Mouse (Mus musculus): ENCODE measurements around the gene Celf6. TPM values are rescaled to one million over a fixed set of nuclear protein-coding genes. Genes with fewer than 3 reads are reported as not detected.
A peak's percentile ranks its signal among the peaks of the same experiment; 100 is the strongest.

Celf6 gene
- polyA plus RNA-seq, 1 experiment from 2014 or later, result not detected

DNA sequence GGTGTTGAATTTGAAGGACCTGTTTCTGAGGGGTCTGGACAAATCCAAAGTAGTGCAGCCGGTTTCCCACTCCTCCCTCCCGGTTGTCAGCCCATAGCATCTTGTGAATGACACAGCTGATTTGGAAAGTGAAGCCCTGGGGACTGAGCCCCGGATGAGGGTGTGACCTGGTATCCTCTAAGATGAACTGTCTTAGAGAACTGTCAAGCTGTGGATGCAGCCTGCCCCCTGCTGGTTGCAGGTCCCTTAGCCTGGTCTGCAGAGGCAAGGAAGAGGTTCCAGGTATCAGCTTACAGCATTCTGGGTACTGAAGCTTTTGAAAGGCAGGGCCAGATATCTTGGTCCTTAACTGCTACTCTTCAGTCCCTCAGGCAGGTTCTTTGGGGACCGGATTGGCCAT, 12.1 kb upstream of the Celf6 start:
- Histone ChIP-seq H3K36me3 (ENCODE audit: control insufficient read depth, insufficient read depth, low read length) (peaks cover 2% of the 10 kb centered on the region; the same call in 1 of the 2 replicates), H3K9ac (ENCODE audit: low read length) (no peak overlapping the region), H3K4me3 (ENCODE audit: low read depth, low read length) (no peak overlapping the region), H3K4me2 (ENCODE audit: low read depth, severe bottlenecking) (no peak overlapping the region), H3K9me3 (ENCODE audit: control insufficient read depth, low read length) (no peaks in the 10 kb centered on the region), H3K27ac (replicated peaks; ENCODE audit: low read depth, low read length) (no peak overlapping the region), H3K27me3 (ENCODE audit: control insufficient read depth, insufficient read depth, low read length) (no peaks in the 10 kb centered on the region), H3K4me1 (ENCODE audit: control insufficient read depth, insufficient read depth, low read length) (no peaks in the 10 kb centered on the region)
- DNase-seq (ENCODE audit: low spot score), result peak; percentile 74
- WGBS, result 22% methylated on average over 4 of the region's 4 CpGs
- ATAC-seq (ENCODE audit: insufficient number of reproducible peaks, low FRiP score, low TSS enrichment, low read depth), result no peak

DNA sequence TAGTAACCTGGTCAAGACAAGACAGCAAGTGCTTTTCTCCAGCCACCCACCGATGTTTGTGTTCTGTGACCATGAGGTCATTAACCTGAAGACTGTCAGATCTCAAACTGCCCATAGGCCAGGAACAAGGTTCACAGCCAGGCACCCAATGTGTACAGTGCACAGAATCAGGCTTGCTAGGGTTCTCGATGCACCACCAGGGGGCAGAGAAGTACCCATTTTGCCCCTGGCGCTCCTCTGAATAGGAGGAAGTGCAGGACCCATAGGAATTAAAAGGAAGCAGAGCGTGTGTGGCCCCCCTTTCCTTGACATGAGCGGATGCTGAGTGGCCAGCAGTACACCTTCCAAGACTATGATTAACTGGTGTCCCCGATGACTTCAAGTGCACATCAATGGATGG, 10.6 kb upstream of the Celf6 start:
- Histone ChIP-seq H3K9ac (ENCODE audit: low read length) (no peak overlapping the region), H3K36me3 (ENCODE audit: control insufficient read depth, insufficient read depth, low read length) (peaks cover 2% of the 10 kb centered on the region; the same call in 1 of the 2 replicates), H3K27ac (replicated peaks; ENCODE audit: low read depth, low read length) (no peak overlapping the region), H3K4me2 (ENCODE audit: low read depth, severe bottlenecking) (no peak overlapping the region), H3K4me3 (ENCODE audit: low read depth, low read length) (no peak overlapping the region), H3K27me3 (ENCODE audit: control insufficient read depth, insufficient read depth, low read length) (no peaks in the 10 kb centered on the region), H3K9me3 (ENCODE audit: control insufficient read depth, low read length) (no peaks in the 10 kb centered on the region), H3K4me1 (ENCODE audit: control insufficient read depth, insufficient read depth, low read length) (no peaks in the 10 kb centered on the region)
- WGBS, result 29% methylated on average over 6 of the region's 6 CpGs
- peak; percentile 67 for DNase-seq (ENCODE audit: low spot score)
- ATAC-seq (ENCODE audit: insufficient number of reproducible peaks, low FRiP score, low TSS enrichment, low read depth), result no peak

DNA sequence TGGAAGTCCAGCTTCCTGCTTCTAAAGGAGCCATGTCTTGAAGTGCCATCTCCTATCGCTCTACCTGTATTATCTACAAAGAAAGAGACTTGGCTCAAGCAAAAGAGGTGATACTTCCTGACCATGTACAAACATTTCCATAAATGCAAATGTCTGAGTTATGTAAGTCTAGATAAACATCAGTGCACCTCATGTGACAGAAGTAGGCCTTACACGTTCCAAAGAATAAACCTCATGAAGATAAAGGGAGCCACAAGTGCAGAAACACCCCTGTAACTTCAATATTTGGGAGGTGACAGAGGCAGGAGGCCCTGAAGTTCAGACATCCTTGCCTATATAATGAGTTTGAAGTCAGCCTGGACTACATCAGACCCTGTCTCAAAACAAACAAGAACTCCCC, 5.9 kb upstream of the Celf6 start:
- Histone ChIP-seq H3K36me3 (ENCODE audit: control insufficient read depth, insufficient read depth, low read length) (no peaks in the 10 kb centered on the region), H3K9me3 (ENCODE audit: control insufficient read depth, low read length) (no peaks in the 10 kb centered on the region), H3K4me2 (ENCODE audit: low read depth, severe bottlenecking) (no peak overlapping the region), H3K4me3 (ENCODE audit: low read depth, low read length) (no peak overlapping the region), H3K4me1 (ENCODE audit: control insufficient read depth, insufficient read depth, low read length) (no peaks in the 10 kb centered on the region), H3K27me3 (ENCODE audit: control insufficient read depth, insufficient read depth, low read length) (peaks cover 2% of the 10 kb centered on the region; the same call in 1 of the 2 replicates), H3K27ac (replicated peaks; ENCODE audit: low read depth, low read length) (no peak overlapping the region), H3K9ac (ENCODE audit: low read length) (no peak overlapping the region)
- WGBS, result 77% methylated on average over 2 of the region's 2 CpGs
- no peak for DNase-seq (ENCODE audit: low spot score)
- no peak for ATAC-seq (ENCODE audit: insufficient number of reproducible peaks, low FRiP score, low TSS enrichment, low read depth)

DNA sequence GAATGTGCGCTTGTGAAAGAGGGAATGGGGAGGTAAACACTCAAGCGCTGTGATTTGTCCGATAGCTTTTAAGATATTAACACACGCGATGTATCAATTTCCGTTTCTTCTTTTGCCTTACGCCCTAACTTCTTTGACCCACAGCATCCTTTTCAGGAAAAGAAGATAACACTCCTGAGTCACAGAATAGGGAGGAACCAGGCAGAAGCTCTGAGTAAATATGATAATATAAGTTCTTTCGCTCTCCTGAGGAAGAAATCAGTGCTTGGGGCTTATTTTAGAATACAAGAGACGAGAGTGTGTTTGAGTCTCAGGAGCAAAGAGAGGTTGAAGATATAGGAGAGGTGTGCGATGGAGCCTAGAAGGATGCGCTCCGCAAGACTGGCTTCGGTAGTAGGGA, 316 bp upstream of the Celf6 start:
- Histone ChIP-seq H3K4me1 (ENCODE audit: control insufficient read depth, insufficient read depth, low read length) (peaks cover 3% of the 10 kb centered on the region; the same call in 1 of the 2 replicates), H3K4me2 (ENCODE audit: low read depth, severe bottlenecking) (peak overlapping the region; percentile 67), H3K9me3 (ENCODE audit: control insufficient read depth, low read length) (no peaks in the 10 kb centered on the region), H3K4me3 (ENCODE audit: low read depth, low read length) (peak overlapping the region; percentile 22), H3K27me3 (ENCODE audit: control insufficient read depth, insufficient read depth, low read length) (peaks cover 13% of the 10 kb centered on the region; the same call in 1 of the 2 replicates), H3K27ac (replicated peaks; ENCODE audit: low read depth, low read length) (no peak overlapping the region), H3K9ac (ENCODE audit: low read length) (no peak overlapping the region), H3K36me3 (ENCODE audit: control insufficient read depth, insufficient read depth, low read length) (no peaks in the 10 kb centered on the region)
- DNase-seq (ENCODE audit: low spot score) (no peak), ATAC-seq (ENCODE audit: insufficient number of reproducible peaks, low FRiP score, low TSS enrichment, low read depth) (no peak)
- 16% methylated on average over 13 of the region's 13 CpGs for WGBS

DNA sequence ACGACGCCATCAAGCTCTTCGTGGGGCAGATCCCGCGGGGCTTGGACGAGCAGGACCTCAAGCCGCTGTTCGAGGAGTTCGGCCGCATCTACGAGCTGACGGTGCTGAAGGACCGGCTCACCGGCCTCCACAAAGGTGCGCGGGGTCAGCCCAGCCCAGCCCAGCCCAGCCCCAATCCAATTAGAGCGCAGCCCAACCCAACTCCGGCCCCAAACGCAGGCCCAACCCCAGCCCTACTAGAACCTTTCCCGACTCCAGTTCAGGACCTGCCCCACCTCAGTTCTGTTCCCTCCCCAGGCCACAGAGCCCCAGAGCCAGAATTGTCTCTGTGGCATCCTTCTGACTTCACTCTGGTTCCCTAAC, 769 bp downstream of the Celf6 start:
- no peaks in the 10 kb centered on the region for H3K36me3 ChIP-seq (ENCODE audit: control insufficient read depth, insufficient read depth, low read length)
- H3K4me1 ChIP-seq (ENCODE audit: control insufficient read depth, insufficient read depth, low read length), result peaks cover 3% of the 10 kb centered on the region; the same call in 1 of the 2 replicates
- peak overlapping the region; percentile 67 for H3K4me2 ChIP-seq (ENCODE audit: low read depth, severe bottlenecking)
- H3K9ac ChIP-seq (ENCODE audit: low read length), result no peak overlapping the region
- H3K4me3 ChIP-seq (ENCODE audit: low read depth, low read length), result peak overlapping the region; percentile 22; the same call in 1 of the 2 replicates
- H3K9me3 ChIP-seq (ENCODE audit: control insufficient read depth, low read length), result no peaks in the 10 kb centered on the region
- H3K27me3 ChIP-seq (ENCODE audit: control insufficient read depth, insufficient read depth, low read length), result peaks cover 13% of the 10 kb centered on the region; the same call in 1 of the 2 replicates
- peak; percentile 56 for ATAC-seq (ENCODE audit: insufficient number of reproducible peaks, low FRiP score, low TSS enrichment, low read depth)
- no peak for DNase-seq (ENCODE audit: low spot score)
- WGBS, result under 1% methylated on average over 20 of the region's 20 CpGs
- no peak overlapping the region for H3K27ac ChIP-seq (replicated peaks; ENCODE audit: low read depth, low read length)

DNA sequence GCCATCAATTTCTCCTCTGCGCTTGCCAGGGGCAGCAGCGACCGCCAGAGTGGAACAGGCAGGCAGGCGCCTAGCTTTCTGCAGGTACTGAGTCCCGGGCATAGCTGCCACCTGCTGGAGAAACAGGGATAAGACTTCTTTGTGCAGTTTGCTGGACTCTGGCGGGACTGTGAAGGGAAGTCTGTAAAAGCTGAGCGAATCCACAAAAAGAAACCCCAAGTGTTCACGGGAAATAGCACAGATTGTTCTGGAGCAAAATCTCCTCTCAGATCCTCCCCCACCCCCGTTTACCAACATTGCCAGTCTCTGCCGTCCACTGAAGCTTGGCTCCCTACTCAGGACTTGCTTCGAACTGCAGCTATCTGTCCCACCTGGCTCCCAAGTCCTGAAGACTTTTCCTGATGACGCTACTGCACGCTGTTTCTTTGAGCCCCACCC, 7.2 kb downstream of the Celf6 start:
- Histone ChIP-seq H3K27ac (replicated peaks; ENCODE audit: low read depth, low read length) (no peak overlapping the region), H3K4me2 (ENCODE audit: low read depth, severe bottlenecking) (peak overlapping the region; percentile 41), H3K9me3 (ENCODE audit: control insufficient read depth, low read length) (no peaks in the 10 kb centered on the region), H3K9ac (ENCODE audit: low read length) (peak overlapping the region; percentile 59), H3K4me3 (ENCODE audit: low read depth, low read length) (peak overlapping the region; percentile 24), H3K27me3 (ENCODE audit: control insufficient read depth, insufficient read depth, low read length) (no peaks in the 10 kb centered on the region), H3K36me3 (ENCODE audit: control insufficient read depth, insufficient read depth, low read length) (no peaks in the 10 kb centered on the region), H3K4me1 (ENCODE audit: control insufficient read depth, insufficient read depth, low read length) (no peaks in the 10 kb centered on the region)
- WGBS, result 8% methylated on average over 13 of the region's 13 CpGs
- DNase-seq (ENCODE audit: low spot score), result peak; percentile 86
- ATAC-seq (ENCODE audit: insufficient number of reproducible peaks, low FRiP score, low TSS enrichment, low read depth), result no peak

DNA sequence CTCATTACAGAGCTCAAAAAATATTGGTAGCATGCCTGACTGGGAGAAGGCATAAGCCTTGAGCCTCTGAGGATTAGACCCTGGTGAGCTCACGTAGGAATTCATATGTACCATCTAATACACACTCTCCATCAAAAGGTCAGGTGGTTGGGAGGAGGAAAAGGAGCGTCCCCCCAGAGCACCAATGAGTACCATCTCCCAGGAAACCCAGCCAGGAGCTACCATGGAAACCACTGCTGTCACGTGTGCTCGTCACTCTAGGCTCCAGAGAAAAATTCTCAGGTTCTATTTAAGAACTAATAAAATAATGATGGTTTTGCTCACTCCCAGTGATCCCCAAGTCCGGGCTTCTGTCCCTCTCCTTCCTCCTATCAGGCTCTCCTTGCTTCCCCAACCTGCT, 10.5 kb downstream of the Celf6 start:
- ATAC-seq (ENCODE audit: insufficient number of reproducible peaks, low FRiP score, low TSS enrichment, low read depth) (no peak), DNase-seq (ENCODE audit: low spot score) (no peak)
- 75% methylated on average over 5 of the region's 5 CpGs for WGBS
- Histone ChIP-seq H3K27me3 (ENCODE audit: control insufficient read depth, insufficient read depth, low read length) (no peaks in the 10 kb centered on the region), H3K36me3 (ENCODE audit: control insufficient read depth, insufficient read depth, low read length) (no peaks in the 10 kb centered on the region), H3K27ac (replicated peaks; ENCODE audit: low read depth, low read length) (no peak overlapping the region), H3K4me2 (ENCODE audit: low read depth, severe bottlenecking) (no peak overlapping the region), H3K4me1 (ENCODE audit: control insufficient read depth, insufficient read depth, low read length) (no peaks in the 10 kb centered on the region), H3K9ac (ENCODE audit: low read length) (no peak overlapping the region), H3K4me3 (ENCODE audit: low read depth, low read length) (no peak overlapping the region), H3K9me3 (ENCODE audit: control insufficient read depth, low read length) (no peaks in the 10 kb centered on the region)

DNA sequence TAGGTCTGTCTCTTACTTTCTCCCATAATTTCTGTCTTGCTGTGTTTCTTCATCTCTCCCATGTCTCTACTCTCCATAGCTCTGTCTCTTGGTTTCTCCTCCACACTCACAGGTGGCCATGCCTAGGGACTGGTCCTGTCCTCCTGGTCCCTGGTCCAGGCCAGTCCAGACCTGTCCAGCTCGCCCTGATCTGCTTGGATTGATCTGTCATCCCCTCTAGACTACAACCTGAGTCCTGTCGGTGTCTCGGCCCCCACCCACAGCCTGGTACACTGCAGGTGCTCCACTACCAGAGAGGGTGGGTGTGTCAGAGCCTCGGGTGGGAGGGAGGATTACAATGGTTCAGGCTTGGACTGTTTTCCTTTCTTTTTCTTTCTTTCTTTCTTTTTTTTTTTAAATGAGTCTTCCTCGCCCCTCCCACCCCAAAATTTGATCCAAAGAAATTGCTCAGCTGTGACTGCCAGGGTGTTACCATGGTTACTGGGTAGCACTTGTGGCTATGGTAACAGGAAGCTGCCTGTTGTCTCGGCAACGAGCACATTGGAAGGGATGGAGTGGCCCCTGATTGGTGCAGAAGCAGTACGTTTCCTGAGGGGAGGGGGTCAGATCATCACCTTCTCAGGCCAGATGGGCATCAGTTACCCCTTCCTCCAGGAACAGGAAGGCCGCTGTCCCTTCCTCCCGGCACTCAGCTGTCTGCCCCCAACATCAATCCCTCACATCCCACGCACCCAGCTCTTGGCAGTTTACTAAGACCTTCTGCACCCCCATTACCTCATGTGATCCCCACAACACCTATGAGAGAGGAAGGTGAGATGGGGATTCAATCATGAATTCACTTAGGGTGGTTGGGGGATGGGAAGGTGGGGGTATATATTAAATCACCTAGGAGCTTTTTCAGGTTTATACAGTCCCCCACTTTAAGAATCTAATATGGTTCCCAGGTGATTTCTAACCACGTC, 11.3 kb downstream of the Celf6 start:
- no peak overlapping the region for H3K4me3 ChIP-seq (ENCODE audit: low read depth, low read length)
- no peaks in the 10 kb centered on the region for H3K4me1 ChIP-seq (ENCODE audit: control insufficient read depth, insufficient read depth, low read length)
- peak; percentile 27 for DNase-seq (ENCODE audit: low spot score)
- no peaks in the 10 kb centered on the region for H3K36me3 ChIP-seq (ENCODE audit: control insufficient read depth, insufficient read depth, low read length)
- ATAC-seq (ENCODE audit: insufficient number of reproducible peaks, low FRiP score, low TSS enrichment, low read depth), result no peak
- H3K27ac ChIP-seq (replicated peaks; ENCODE audit: low read depth, low read length), result no peak overlapping the region
- no peaks in the 10 kb centered on the region for H3K9me3 ChIP-seq (ENCODE audit: control insufficient read depth, low read length)
- no peaks in the 10 kb centered on the region for H3K27me3 ChIP-seq (ENCODE audit: control insufficient read depth, insufficient read depth, low read length)
- H3K9ac ChIP-seq (ENCODE audit: low read length), result no peak overlapping the region
- H3K4me2 ChIP-seq (ENCODE audit: low read depth, severe bottlenecking), result no peak overlapping the region
- 52% methylated on average over 12 of the region's 12 CpGs for WGBS

All from limb, embryonic 11.5 days (tissue).